Mouse (Mus musculus) heart, postnatal 0 days (tissue): ENCODE measurements around the gene Mgam.

Experiments used
- CTCF ChIP-seq: IDR thresholded peaks from 2 replicates; pipeline ENCODE4 v1.5.1; 2016; ENCODE audit warnings: antibody characterized with exemption, control low read depth, low read depth
- EP300 ChIP-seq: IDR thresholded peaks from 2 replicates; pipeline ENCODE4 v1.6.1; 2016; ENCODE audit warnings: antibody characterized with exemption, low read depth

GRCm38 (mm10) chr6:40628406-40629000 is at the start of gene Mgam:
- TF ChIP-seq CTCF (no peak), EP300 (no peak)
